Mouse (Mus musculus) adrenal gland, adult (tissue): ENCODE measurements around the gene Dip2b.

Source experiments
- DNase-seq, 2 experiments: peaks; one replicate each; pipeline ENCODE4 v3.0.0; 2022 to 2023; ENCODE audit warnings: low spot score in 1 of 2; ENCODE audit not compliant: inconsistent age in 2 of 2

Dip2b gene

GRCm38 (mm10) chr15:100121437-100121836, 83.0 kb downstream of the Dip2b start:
- DNase-seq, result no peak

GRCm38 (mm10) chr15:100123867-100124266, 85.4 kb downstream of the Dip2b start:
- DNase-seq, result no peak

GRCm38 (mm10) chr15:100125245-100125644, 86.8 kb downstream of the Dip2b start:
- peak; percentile 29 to 51 for DNase-seq

DNA sequence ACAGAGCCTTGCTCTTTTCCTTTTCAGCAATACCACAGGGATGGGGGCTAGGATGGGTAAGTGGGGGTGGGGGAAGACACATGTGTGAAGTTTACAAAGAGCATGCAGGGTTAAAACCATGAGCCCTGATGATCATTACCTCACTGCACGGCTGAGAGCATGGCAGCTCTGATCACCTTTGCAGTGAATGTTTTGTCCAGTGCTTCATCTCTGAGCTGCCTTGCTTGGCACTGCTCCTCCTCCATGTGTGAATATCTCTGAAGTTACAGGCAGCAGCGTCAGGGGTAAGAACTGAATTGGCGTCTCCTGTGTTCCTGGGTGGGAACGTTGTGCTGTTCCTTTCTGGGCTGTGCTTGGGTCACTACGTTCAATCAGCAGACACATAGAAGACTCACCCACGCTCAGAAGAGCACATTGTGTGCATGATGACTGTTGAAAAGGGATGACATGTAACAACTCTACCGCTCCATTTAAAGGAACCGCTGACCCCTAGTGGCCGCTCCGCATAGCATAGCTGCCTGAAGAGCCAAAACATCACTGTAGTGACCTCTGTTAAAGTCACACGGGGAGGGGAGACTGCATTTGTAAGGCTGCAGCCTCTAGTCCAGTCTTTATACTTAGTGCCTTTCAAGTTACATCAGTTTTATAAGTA, 88.1 kb downstream of the Dip2b start:
- DNase-seq, result peak; percentile 87 to 96

- peak in 1 of 2 experiments; percentile 46 for DNase-seq
Measured at GRCm38 (mm10) chr15:100129151-100129790, 90.8 kb downstream of the Dip2b start.

DNA sequence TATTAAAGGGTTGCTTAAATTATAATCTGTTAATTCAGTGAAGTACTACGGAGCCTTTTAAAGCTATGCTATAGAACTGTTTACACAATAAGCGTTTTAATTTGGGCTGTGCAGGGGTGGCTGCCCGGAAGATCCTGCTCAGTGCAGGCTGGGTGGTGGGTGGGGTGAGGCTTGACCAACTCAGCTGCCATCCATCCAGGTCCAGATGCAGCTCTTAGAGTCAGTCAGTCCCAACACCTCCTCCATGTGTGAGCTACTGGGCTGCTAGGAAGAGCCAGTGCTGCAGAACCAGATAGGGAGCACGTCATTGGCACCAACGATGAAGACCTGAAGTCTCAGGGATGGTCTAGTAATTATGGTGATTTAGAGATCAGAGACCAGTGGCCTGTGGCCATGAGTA, 101.2 kb downstream of the Dip2b start:
- DNase-seq, result no peak

- no peak for DNase-seq
Measured at GRCm38 (mm10) chr15:100140428-100140827, 102.0 kb downstream of the Dip2b start.

DNA sequence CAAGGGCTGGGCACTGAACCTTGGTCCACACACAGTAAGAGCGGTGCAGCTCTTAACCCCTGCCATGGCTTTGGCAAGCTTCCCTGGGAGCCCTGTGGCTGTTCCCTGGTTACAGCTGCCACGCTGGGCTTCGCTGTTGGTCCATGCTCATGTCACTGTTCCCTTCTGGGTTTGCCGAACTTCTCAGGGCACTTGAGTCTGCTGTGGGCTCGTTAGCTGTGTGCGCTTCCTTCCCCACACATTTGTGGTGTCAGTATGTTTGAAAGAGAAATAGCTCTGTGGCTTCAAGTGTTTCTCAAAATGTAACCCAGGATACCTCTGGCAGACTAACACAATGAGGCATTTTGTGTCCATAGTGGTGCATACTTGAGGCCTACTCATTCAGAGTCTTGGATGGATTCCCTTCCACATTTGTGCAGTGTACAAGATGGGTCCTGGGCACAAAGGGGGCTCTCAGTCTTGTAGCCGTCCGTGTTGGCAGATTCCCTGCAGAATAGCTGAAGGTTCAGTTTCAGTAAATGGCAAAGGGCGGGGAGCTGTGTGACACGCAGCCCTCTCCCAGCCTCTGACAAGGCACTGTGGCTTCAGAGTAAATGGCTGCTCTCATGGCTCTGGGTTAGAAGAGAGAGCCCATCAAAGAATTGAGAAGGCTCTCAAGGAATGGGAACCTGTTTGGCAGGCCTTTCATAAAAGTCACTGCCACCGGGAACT, 104.8 kb downstream of the Dip2b start:
- DNase-seq, result no peak

- no peak for DNase-seq
Measured at GRCm38 (mm10) chr15:100144854-100145824, 106.7 kb downstream of the Dip2b start.

GRCm38 (mm10) chr15:100145917-100146316, 107.5 kb downstream of the Dip2b start:
- no peak for DNase-seq

DNA sequence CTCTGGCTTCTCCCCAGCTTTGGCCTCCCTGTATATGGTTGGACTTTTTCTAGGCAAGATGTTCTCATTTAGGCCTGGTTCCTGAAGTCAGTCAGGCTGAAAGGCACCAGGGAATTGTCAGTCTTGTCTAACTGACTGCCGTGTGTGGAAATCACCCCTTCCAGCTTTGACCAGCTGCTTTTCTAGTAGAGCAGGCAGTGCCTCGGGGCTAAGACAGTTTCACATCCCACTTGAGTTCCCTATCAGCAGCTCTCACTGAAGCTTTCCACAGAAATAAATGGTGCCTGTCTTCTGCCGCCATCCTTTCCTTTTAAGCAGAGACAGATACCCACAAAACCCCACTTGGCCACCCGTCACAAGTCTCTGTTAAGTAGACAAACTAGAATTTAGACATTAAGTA, 112.1 kb downstream of the Dip2b start:
- DNase-seq, result no peak

DNA sequence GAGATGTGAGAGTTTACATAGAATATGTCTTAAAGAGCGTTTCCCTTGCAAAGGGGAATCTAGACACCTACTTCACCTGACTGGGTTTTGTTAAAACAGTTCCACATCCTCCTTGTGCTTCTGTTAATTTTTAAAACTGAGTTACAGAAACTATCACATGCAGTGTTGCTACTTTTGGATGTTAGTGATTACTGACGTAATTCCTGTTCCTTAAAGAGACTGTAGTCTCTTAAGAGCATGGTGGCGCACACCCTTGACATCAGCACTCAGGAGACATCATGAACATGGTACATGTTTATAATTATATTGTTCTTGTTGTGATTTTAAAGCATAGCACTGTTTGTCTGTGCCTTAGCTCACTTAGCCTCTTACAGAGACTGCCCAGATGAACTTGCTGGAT, 113.9 kb downstream of the Dip2b start:
- no peak for DNase-seq

DNA sequence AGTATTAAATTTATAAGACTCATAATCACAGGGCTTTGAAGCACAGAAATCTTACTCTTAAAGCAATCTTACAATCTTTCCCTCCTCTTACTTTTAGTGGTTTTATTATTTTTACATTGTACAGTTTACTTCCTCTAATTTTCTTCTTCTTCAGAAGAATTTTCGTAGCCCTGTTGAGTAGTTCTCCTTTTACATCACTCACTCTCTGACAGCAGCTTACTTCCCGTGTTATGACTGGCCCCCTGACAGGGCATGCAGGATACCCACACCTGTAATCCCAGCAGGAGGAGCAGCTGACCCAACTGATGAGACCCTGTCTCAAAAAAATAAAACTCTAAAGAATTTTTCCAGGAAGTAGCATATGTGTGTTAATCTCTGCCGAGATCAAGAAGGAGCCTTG, 114.6 kb downstream of the Dip2b start:
- no peak for DNase-seq

- DNase-seq, result no peak
Measured at GRCm38 (mm10) chr15:100156095-100156707, 117.7 kb downstream of the Dip2b start.

DNA sequence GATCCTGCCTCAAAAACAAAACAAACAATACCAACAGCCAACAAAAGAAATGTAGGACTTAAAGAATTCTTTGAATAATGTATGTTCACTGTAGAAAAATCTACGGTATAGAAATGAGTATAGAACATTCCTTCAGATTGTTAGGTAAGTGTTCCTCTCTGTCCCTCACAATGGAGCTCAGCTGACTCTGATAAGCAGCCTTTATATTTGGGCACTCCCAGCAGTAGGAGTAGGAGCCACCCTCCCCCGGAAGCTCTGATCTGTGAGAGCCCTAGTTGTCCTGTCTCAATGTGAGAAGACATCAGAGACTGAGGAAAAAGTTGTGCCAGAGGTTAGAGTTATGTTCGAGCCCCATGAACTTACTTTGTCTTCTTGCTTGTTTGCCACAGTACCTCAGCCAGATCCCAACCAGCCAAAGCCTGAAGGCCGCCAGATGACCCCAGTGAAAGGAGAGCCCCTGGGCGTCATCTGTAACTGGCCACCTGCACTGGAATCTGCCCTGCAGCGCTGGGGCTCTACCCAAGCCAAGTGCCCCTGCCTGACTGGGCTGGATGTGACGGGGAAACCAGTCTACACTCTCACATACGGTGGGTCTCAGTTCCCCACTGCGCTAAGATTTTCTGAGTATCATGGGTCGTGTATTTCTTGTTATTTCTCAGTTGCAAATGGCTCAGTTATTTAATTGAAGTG, 118.5 kb downstream of the Dip2b start:
- DNase-seq, result no peak

DNA sequence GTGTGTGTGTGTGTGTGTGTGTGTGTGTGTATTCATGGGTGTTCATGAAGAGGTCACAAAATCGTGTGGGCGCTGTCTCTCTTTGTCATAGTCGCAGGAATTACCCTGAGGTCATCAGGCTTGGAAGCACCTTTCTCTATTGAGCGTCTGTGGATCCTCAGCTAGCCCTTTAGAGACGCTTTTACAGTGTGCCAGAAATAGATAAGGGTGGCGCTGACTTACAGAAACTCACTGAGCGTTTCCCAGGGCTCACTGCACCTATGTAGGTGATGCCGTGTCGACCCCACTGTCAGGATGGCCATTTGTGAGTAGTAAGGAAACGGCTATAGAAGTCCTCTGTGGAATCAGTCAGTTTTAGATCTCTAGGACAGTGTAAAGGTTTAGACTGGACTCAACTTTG, 120.5 kb downstream of the Dip2b start:
- DNase-seq, result no peak

DNA sequence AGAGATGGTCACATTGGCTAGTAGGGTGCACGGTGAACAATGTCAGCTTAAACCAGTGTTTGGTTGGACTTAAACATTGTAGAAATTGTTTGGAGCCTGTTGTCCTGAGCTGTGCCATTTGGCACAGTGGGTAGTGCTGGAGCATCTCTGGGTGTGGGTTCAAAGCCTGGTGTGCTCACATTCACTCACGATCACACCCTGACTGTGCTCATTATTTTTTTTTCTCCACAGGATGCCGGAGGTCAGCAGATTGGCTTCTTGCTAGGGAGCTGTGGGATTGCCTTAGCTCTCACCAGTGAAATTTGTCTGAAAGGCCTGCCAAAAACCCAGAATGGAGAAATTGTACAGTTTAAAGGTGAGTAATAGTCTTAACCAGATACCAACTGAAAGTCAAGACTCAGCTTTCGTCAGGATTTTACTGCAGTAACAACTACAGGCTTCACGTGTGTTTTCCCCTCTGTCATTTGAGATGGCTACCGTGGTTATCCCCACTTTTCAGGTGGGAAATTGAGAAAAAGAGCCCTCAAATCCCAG, 123.3 kb downstream of the Dip2b start:
- no peak for DNase-seq

GRCm38 (mm10) chr15:100163381-100164051, 125.1 kb downstream of the Dip2b start:
- DNase-seq, result no peak

- DNase-seq, result no peak
Measured at GRCm38 (mm10) chr15:100166464-100166863, 128.0 kb downstream of the Dip2b start.
